Mouse (Mus musculus): ENCODE measurements around the gene Rwdd3.

DNA sequence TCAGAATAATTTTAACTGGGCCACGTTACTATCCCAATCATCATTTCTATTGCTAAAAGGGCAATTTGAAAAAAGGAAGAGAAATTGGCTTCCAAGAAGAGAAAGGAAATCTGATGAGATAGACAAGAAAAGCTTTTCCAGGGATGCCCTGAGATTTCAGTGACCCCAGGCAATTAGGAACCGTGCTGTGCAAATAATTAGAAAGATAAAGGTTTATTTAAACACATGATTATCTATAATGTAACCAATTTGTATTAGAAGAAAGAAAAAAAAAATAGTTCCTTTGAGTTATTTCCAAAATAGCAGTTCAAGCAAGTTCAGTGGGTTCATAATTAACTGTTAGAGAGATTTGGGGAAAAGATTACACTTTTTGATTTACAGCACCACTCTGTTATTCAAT is 1.2 kb upstream of the Rwdd3 start:
- no peak for TF ChIP-seq CTCF (IDR thresholded peaks at IDR 0.05; ENCODE audit: low read depth, low read length)
- TF ChIP-seq TAL1 (conservative IDR thresholded peaks at IDR 0.05; ENCODE audit: low read depth, low read length): no peak
- no peak for TF ChIP-seq GATA2 (IDR thresholded peaks at IDR 0.05; ENCODE audit: borderline replicate concordance, low read depth, low read length)
- TF ChIP-seq POLR2AphosphoS5 (IDR thresholded peaks at IDR 0.05; ENCODE audit: insufficient replicate concordance, low read depth, low read length): no peak
- TF ChIP-seq GATA1 (IDR thresholded peaks at IDR 0.05; ENCODE audit: borderline replicate concordance, low read length): no peak

Measured in G1E (cell line).